Mouse (Mus musculus) cerebellum, postnatal 36 days (tissue): ENCODE measurements around the gene Slc6a20a.
"Not testable (repeated sequence)": the region's sequence is repeated elsewhere in the genome, so short reads cannot be mapped to it uniquely, and the experiment has no call there.

ENCODE experiments used
- DNase-seq, 2 experiments: peaks; one replicate each; pipeline ENCODE4 v3.0.0; 2021 to 2022; ENCODE audit warnings: mixed read lengths in 2 of 2

Gene Slc6a20a

DNA sequence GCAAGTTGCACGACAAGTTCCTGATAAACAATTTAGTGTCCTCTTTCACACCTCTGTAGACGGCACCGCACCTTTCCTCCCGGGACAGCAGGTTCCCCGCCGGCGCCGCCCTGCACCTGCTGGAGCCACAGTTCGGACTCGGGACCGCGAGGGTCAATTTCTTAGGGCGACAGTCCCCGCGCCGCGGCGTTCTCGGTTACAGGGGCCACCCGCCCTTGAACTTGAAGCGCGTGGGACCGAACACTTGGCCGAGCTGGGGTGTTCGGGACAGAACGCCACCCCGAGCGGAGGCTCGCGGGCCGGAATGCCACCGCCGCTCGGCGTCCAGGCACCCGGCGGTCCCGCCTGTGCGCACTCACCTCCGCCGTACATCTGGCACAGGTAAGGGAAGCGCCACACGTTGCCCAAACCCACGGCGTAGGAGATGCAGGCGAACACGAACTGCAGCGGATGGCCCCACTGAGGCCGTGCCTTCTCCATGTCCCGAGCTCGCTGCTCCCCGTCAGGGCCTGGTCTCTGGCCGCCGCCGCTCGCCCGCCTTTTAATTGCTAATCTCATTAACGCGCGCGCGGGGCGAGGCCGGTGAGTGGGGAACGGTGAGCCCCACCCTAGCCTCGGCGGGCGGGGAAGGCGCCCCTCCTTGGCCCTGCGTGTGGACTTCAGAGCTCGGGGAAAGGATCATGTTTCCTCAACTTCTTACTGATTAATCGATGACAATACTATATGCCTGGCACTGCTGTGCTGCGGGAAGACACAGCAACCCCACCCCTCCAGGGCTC, at the start of gene Slc6a20a, which contains the start of gene Ccr9:
Slc6a20a (minus strand) TSS at position 559 of the 779 bp plus-strand sequence.
Ccr9 (plus strand) TSS at position 113 of the 779 bp plus-strand sequence.
- DNase-seq, result no peak

DNA sequence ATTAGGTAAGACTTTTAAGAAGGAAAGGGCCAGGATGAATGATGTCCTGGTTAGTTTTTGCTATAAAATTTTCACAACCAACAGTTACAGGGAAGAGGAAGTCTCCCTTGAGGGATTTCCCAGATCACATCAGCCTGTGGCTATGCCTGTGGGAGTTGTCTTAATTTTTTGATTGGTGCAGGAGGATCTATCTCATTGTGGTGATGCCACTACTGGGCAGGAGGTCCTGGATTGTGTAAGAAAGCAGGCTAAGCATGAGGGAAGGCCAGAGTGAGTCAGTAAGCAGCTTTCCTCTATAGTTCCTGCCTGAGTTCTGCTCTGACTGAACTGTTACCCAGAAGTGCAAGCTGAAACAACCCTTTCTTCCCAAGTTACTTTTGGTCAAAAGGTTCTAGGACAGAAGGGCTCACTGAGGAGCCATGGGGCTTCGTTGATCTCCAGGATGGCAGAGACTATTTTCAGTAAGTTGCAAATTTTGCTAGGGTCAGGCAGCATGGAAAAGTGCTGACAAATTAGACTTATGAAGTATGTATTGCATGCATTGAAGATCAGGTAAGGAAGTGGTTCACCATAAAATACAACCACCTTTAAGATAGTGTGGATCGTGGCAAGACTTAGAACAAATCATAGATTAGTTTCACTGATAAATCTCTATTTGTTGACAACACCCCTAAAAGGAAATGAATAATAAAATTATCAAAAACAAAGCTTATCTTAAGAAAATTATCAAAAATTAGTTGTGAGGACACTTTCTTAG, 44.2 kb upstream of the Slc6a20a start:
- no peak for DNase-seq

DNA sequence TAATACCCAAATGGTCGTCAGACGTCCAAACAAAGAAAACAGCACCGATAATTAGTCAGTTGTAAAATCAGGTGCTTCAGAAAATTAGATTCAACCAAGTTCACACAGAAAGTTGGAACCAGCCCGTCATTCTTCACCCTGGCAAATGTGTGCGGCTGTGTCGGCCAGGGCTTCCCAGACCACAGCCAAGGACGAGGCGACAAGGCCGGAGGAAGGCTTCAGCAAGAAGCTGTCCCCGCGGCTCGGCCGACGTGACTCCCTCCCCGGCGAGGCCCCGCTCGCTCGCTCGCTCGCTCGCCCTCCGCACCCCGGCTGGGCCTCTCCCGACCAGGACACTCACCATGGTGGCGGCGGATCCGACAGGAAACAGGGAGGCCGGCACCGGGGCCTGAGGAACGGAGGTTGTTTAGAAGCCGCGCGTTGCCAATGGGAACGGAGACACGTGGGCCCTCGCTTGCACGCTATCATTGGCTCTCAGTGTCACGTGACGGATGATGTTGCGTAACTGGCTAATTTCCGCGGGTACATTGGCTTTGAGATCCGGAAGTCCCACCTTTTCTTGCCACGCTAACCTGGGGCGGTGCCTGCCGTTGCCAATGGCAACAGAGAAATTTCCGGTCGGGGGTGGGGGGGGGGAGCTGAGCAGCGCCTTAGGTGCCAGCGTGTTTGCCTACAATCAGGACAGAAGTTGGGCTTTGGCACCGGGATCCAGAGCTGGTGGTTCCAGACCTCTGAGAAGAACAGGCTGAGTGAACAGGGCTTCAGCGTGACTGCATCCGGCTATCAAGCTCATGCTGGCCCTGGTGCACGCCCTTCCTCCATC, 38.7 kb upstream of the Slc6a20a start, which contains the start of gene Lztfl1:
Lztfl1 (minus strand) TSS at position 512 of the 823 bp plus-strand sequence.
- DNase-seq, result peak; percentile 95 to 96

DNA sequence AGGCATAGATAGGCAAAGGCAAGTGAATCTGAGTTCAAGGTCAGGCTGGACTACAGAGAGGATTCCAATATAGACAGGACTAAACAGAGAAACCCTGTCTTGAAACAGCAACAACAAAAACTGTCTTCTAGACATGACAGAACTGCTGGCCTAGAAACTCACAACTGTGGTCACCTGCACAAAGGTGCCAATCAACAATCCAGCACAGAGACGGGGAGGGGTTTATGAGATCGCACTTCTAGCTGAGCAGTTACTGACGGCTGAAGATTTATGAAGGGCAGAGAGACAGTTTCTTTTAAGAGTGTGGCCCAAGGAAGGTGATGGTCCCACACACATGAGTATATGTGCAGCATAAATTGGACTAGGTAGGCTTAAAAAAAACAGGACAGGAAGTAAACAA, 37.6 kb upstream of the Slc6a20a start:
- DNase-seq, result no peak

DNA sequence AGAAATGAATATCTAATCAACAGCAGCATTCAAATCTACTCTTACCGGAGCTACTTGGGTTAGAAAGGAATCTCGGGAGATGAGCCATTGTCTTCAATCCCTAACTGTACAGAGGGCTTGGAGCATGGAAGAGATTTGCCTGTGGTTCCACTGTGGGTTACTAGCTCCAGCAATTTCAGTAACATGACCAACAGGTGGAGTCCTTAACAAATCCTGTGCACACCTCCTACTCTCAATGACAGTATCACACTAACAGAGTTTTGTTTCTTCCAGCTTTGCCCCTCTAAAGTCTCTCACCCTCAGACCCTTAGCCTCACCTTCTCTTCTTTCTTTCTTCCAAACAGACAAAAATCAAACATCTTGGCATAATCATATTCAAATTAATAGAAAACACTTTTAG, 34.4 kb upstream of the Slc6a20a start:
- no peak for DNase-seq

DNA sequence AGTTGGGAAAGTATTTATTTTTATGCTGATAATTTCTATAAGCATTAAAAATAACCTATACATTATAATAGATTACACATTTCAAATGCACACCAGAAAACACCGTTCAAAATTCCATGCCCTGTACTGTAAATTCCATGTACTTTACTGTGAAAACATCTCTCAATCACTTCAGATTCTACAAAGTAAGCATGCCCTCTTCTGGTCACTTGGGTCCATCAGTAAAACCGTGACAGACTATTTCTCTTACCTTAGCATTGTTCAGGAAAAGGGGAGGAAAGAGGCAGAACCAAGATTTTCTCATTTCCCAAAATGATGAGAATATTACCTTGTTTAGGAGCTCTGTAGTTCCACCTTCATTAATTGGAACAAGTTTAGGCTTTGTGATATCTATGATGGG, 30.5 kb upstream of the Slc6a20a start:
- DNase-seq, result no peak

DNA sequence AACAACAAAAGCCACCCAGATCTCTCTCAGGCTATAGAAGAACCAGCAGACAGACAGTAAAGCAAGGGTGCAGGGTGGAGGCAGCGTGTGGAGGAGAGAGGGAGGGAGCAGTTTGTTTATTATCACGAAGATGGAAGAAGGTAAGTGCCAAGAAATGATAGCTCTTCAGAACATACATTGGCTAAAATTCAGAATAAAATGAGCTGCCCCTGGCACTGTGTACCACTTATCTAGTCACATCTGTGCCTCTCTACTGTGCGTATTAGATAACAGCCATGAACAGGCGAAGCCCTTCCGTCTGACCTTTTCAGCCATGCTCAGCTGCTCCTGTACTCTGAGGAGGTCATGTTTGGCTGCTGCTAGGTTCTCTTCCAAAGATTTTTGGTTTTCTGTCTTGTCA, 23.1 kb upstream of the Slc6a20a start:
- DNase-seq, result no peak

DNA sequence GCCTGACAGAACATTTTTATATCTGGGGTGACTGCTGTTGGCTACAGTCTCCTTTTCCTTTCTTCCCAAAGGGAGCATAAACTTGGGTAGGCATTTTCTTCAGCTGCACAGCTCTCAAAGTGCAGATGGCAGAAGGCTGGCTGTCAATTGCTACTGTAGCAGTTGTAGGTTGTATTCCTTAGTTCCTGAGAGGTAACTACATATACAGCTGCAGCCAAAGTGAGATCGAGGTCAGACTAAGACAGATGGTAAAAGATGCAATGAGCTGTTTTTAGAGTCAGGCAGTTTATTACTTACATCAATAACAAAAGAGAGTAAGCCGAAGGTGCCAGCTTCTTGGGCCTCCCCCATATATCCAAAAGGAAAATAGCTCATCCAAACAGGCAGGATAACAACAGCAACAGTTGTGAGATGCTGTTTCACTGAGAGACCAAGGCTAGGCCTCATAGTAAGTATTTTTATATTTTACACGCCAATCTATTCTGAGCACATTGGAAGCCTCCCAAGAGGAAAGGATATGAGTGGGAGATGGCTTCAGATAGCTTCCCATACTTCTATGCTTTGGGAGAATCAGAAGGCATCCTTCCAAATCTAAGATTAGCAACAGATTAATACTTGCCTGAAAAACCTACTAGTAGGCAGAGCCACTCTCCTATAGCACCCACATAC, 17.1 kb upstream of the Slc6a20a start:
- no peak for DNase-seq

DNA sequence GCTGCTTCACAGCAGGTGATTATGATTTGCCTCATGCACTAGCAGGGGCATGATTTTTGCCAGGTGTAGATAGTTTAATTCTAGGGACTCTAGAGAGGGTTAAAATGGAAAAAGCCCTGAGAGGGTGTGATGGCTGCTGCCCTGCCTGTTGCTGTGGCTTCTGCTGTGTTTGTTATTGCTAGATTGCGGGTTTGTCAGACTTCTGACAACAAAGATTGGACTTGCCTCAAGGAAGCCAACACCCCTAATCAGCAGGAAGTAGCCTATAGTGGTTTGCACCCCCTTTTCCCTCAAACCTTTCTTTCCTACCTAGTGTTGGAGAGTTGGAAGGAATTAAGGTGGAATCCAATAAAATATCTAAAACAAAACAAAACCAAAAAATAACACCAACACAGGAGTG, 9.5 kb upstream of the Slc6a20a start:
- DNase-seq, result no peak

DNA sequence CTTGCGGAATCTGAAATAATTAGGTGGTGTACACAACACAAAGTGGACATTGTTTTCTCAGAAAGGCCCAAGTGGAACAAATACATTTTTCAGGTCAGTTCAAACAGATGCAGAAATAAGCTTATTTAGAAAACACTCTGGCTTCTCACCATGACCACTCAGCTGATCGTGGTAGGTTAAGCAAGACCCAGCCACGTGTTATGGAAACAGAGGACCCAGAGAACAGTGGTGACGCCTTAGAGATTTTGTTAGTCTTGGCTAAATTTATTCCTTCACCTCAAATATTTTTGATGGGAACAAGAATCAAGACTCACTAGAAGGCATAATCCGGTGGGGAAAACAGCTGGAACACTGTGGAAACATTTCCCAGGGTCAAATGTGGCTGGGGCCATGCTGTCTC, 7.5 kb upstream of the Slc6a20a start:
- no peak for DNase-seq

DNA sequence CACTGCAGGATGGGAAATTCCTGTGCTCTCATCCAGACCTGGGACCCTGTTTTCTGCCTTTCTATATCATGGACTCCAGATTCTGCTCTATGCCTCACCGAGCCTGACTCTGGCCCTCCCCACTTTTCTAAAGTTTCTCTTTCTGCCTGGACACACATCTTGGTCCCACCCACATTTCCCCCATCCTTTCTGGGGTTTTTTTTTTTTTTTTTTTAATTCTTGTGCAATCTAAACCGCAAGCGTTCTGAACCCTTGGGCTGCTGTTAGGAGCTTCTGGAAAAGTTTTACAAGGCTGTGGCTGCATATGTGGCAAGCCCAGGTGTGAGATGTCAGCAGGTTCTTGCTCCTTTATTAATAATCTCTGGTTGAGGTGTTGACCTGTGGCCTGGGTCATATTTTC, 5.0 kb upstream of the Slc6a20a start:
- DNase-seq, result no peak

DNA sequence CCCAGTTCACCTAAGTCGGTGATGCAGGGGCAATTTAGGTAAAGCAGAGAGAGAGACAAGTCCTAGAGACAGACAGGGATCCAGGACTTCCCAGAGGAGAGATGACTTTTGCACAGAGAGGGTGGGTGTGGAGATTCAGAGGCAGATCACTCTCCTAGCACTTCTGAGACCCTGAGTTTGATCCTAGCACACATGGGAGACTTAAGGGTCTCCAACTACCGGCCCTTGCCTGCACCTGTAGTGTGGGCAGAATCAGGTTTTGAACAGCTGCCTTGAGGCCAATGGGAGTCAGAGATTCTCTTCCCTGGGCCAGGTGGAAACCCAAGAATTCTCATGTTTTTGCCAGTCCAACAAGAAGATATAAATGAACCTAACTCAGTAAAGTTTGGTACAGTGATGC, 513 bp upstream of the Slc6a20a start:
- DNase-seq, result no peak

DNA sequence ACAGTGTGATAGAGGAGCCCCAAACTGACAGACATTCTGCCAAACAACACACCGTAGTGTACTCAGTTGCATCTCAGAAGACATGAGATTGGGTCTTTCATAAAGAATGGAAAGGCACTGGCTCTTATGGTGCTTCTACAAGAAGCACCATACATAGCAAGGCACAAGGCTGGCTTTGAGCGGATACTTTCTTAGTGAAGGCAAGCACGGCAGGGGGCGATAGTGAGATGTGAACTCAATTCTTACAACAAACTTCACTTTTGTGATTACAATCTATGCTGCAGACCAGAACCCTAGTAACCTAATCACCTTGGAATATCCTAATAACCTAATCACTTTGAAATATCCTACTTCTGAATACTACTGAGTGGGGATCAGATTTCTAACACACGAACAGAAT, 13.0 kb downstream of the Slc6a20a start:
- DNase-seq, result peak in 1 of 2 experiments; percentile 4

DNA sequence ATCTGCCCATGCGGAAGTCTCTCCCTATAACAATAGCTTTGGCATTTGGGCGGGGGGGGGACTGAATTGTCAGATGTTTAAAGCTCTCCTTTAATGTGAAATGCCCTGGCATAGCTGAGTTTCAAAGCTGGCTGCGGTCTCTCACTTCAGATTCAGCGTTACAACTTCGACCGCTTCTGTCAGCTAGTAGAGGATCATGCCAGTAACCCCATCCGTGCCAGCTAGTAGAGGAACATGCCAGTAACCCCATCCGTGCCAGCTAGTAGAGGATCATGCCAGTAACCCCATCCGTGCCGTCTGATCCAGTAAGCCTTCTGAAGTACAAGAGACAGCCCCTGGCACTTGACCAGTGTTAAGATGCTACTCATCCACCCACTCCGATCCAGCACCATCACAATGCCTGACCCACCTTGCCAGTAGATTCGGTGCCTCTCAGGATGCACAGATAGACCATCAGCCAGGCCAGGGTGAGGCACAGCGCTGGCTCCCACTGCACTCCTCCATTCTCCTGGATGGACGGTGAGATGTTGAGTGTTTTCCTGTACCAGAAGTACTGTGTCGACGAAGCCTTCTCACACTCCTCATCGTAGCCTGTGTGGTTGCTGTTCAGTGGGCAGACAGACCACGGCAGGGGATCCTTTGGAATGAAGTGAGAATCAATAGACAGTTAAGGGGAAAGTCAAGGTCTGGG, 18.6 kb downstream of the Slc6a20a start:
- DNase-seq, result not testable (repeated sequence)

DNA sequence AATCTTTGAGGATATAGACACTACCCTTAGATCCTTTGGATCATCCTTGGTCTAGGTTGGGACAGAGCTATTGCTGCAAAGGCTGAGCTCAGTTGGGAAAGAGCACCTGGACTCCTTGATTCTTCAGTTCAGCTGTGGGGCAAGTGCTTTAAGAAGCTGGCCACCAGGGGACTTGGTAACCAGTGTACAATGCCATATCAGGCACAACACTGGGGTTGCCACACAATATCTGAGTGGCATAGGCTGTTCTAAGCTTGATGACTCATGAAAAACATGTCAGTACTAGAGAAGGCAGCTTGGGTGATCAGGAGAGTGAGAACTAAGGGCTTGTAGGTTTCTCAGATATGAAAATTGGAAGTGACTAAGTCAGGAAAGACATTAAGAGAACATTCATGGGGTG, 19.7 kb downstream of the Slc6a20a start:
- DNase-seq, result no peak

DNA sequence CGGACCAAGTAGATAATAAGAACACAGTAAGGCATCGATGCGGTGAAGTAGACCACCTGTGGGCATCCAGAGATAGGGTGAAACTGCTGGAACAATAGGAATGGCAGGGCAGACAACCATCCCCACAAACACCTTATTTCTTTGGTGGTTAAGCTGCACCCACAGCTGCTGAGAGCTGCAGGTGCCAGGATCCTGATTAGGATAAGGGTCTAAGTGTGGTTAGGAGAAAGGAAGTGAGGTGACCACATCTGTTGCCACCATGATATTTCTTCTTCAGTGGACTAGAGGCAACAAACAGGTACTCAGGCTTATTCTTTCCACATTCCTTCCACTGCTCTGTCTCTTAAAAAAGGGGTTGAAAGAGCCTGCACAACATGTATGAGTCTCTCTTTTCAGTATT, 21.2 kb downstream of the Slc6a20a start:
- DNase-seq, result no peak

DNA sequence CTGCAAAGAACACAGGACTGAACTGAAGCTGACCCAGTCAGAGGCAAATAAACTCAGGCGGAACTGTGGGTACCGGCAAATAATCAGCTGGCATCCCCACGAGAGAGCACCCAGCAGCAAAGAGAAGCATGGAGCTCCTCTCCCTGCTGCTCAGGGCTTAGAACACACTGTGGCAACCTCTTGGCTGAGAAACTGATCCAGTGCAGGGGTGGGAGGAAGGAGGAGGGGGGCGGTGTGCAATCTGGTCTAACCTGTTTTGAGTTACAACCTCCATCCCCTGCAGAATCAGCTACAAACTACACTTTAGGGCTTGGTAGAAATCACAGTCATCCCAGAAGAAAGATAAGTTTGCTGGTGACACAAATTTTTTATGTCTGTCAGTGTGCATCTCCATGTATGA, 27.3 kb downstream of the Slc6a20a start:
- no peak for DNase-seq

DNA sequence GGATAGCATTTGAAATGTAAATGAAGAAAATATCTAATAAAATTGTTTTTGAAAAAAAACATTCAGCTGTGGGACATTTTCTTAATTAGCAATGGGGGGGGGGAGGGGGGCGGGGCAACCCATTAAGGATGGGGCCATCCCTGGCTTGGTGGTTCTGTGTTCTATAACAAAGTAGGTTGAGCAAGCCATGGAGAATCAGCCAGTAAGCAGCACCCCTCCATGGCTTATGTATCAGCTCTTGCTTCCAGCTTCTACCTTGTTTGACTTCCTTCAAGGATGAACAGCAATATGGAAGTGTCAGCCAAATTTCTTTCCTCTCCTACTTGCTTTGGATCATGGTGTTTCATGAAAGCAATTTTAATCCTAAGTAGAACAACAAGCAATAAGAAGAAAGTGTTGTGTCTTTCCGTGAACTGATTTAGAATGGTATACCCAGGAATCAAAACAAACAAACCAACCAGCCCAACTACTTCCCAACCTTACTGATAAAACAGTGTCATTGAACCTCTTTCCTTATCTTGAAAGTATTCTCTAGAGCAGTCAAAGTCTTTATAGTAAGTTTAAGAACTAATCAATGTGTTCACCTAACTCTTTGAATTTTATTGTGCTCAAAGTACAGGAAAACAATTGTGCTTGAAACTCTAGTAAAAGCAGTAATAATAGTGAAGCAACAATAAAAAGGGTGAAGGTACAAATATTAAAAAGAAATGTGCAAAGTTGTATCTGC, 28.7 kb downstream of the Slc6a20a start:
- DNase-seq, result no peak

DNA sequence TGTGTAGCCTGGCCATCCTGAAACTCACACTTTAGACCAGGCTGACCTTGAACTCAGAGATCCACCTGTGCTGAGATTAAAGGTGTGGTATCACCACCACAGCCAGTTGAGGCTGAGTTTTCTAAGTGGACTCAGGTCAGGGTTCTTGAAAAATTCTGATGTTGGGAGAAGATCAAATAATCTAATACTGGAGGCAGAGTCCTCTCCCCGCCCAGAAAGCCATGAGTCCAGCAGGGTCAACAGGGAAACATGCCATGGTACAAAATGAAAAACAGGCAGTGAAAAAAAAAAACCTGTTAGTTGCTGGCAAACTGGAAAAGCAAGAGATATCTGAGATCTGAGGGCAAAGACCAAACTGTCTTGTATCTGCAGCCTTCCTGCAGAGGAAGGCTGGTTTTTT, 38.6 kb downstream of the Slc6a20a start:
- DNase-seq, result no peak

DNA sequence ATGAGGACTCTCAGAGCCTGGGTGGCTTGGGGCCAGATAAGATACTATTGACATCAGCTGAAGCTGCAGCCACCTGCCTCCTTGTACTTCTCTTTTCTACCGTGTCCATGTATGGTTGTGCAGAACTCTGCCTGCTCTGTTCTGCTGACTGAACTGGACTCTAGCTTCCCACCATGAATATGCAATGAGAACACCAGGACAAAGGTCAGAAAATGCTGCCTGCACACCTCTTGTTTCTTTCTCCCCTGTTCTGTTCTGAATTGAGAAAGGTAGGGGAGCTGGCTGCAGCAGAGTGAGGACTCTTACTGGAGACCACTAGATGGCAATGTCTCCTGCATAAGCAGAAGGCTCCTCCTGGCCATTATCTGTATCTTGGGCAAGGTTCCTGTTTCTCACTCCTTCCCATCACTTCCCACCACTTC, 40.0 kb downstream of the Slc6a20a start:
- DNase-seq, result peak in 1 of 2 experiments; percentile 6

DNA sequence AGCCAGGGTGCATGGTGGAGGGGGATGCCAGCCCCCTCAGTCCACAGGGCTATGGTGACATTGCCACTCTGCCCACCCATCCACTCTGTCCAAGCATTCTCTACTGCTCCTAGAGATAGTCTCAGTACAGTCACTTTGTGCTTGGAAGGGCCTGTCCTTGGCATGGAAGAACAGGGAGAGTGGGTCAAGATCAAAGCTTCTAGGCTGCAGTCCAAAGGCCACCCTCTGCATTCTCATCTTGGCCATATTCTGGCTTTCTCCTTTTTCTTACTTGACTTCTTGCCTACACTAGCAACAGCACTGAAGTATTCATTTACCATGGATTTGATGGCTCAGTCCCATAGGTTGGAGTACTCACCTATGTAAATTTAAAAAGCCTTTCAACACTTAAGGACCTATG, 40.5 kb downstream of the Slc6a20a start:
- DNase-seq, result no peak
